Mouse (Mus musculus): ENCODE data around the gene Eif3c. TPM values are rescaled to one million over a fixed set of nuclear protein-coding genes. Genes with fewer than 3 reads are reported as not detected.

Gene Eif3c
- polyA plus RNA-seq, 1 experiment from 2014 or later, result 186 TPM

GRCm38 (mm10) chr7:126503273-126503878 is 62.8 kb downstream of the Eif3c start, which contains the start of gene Atxn2l:
Gene Atxn2l, minus strand, starts transcription at chr7:126503437.
- Histone ChIP-seq H3K36me3 (replicated peaks) (peaks cover 25% of the 10 kb centered on the region), H3K9ac (peak within 1 kb of the TSS; percentile 100), H3K4me2 (peak within 1 kb of the TSS; percentile 75), H3K27me3 (replicated peaks) (no peaks in the 10 kb centered on the region), H3K4me1 (peaks cover 21% of the 10 kb centered on the region), H3K9me3 (no peaks in the 10 kb centered on the region), H3K4me3 (peak within 1 kb of the TSS; percentile 100), H3K27ac (peak within 1 kb of the TSS; percentile 100)
- peak; percentile 86 for ATAC-seq (replicated peaks)
- WGBS, result 1% methylated on average over 69 of the region's 72 CpGs

- H3K27me3 ChIP-seq (replicated peaks), result no peaks in the 10 kb centered on the region
- peaks cover 31% of the 10 kb centered on the region for H3K36me3 ChIP-seq (replicated peaks)
- H3K27ac ChIP-seq, result peak overlapping the region; percentile 100
- no peak; the same call in 1 of the 2 replicates for ATAC-seq (replicated peaks)
- H3K4me1 ChIP-seq, result peaks cover 21% of the 10 kb centered on the region
- H3K4me3 ChIP-seq, result peak overlapping the region; percentile 100
- H3K9ac ChIP-seq, result peak overlapping the region; percentile 100
- peak overlapping the region; percentile 75 for H3K4me2 ChIP-seq
- under 1% methylated on average over 40 of the region's 40 CpGs for whole genome bisulfite sequencing
- H3K9me3 ChIP-seq, result no peaks in the 10 kb centered on the region
These were observed 63.5 kb downstream of the Eif3c start for GRCm38 (mm10) chr7:126502751-126503150.

GRCm38 (mm10) chr7:126502023-126502741 is 64.0 kb downstream of the Eif3c start:
- Histone ChIP-seq H3K4me1 (peaks cover 21% of the 10 kb centered on the region), H3K36me3 (replicated peaks) (peaks cover 37% of the 10 kb centered on the region), H3K27me3 (replicated peaks) (no peaks in the 10 kb centered on the region), H3K9ac (peak overlapping the region; percentile 100), H3K9me3 (no peaks in the 10 kb centered on the region), H3K4me2 (peak overlapping the region; percentile 75), H3K27ac (peak overlapping the region; percentile 100), H3K4me3 (peak overlapping the region; percentile 100)
- under 1% methylated on average over 55 of the region's 57 CpGs for WGBS
- peak; percentile 87 for ATAC-seq (replicated peaks)

GRCm38 (mm10) chr7:126501684-126502022 is 64.6 kb downstream of the Eif3c start:
- Histone ChIP-seq H3K27me3 (replicated peaks) (no peaks in the 10 kb centered on the region), H3K9me3 (no peaks in the 10 kb centered on the region), H3K4me1 (peaks cover 21% of the 10 kb centered on the region), H3K27ac (peak overlapping the region; percentile 100), H3K4me3 (peak overlapping the region; percentile 100), H3K36me3 (replicated peaks) (peaks cover 42% of the 10 kb centered on the region), H3K4me2 (peak overlapping the region; percentile 75), H3K9ac (peak overlapping the region; percentile 100)
- ATAC-seq (replicated peaks), result peak; percentile 7; the same call in 1 of the 2 replicates
- WGBS, result 2% methylated on average over 9 of the region's 9 CpGs

- H3K9me3 ChIP-seq, result no peaks in the 10 kb centered on the region
- H3K36me3 ChIP-seq (replicated peaks), result peaks cover 64% of the 10 kb centered on the region
- ATAC-seq (replicated peaks), result no peak
- H3K4me2 ChIP-seq, result no peak overlapping the region
- WGBS, result 95% methylated on average over 7 of the region's 7 CpGs
- H3K4me3 ChIP-seq, result no peak overlapping the region
- H3K9ac ChIP-seq, result no peak overlapping the region
- no peaks in the 10 kb centered on the region for H3K27me3 ChIP-seq (replicated peaks)
- peaks cover 21% of the 10 kb centered on the region for H3K4me1 ChIP-seq
- H3K27ac ChIP-seq, result no peak overlapping the region
These were observed 66.8 kb downstream of the Eif3c start for GRCm38 (mm10) chr7:126499416-126499815.

GRCm38 (mm10) chr7:126497966-126498365 is 68.2 kb downstream of the Eif3c start:
- Histone ChIP-seq H3K36me3 (replicated peaks) (peaks cover 79% of the 10 kb centered on the region), H3K27me3 (replicated peaks) (no peaks in the 10 kb centered on the region), H3K4me1 (peaks cover 16% of the 10 kb centered on the region), H3K9me3 (no peaks in the 10 kb centered on the region), H3K4me3 (no peak overlapping the region), H3K27ac (no peak overlapping the region), H3K4me2 (no peak overlapping the region), H3K9ac (no peak overlapping the region)
- no peak for ATAC-seq (replicated peaks)
- WGBS, result 92% methylated on average over 12 of the region's 12 CpGs

- Histone ChIP-seq H3K36me3 (replicated peaks) (peaks cover 93% of the 10 kb centered on the region), H3K4me3 (no peak overlapping the region), H3K27me3 (replicated peaks) (no peaks in the 10 kb centered on the region), H3K9me3 (no peaks in the 10 kb centered on the region), H3K4me1 (peaks cover 14% of the 10 kb centered on the region), H3K4me2 (no peak overlapping the region), H3K9ac (no peak overlapping the region), H3K27ac (no peak overlapping the region)
- no peak for ATAC-seq (replicated peaks)
- 91% methylated on average over 5 of the region's 5 CpGs for WGBS
These were observed 69.7 kb downstream of the Eif3c start for GRCm38 (mm10) chr7:126496475-126496874.

Small RNAs within 50 kb of the gene (microRNA-seq; reads per million reads assigned to microRNA genes)
- gene Mir7059, result 1.1 reads per million

Other genes with a start within 250 kb of the Eif3c start
- 1.1 and 1.4 TPM in 2 replicates for gene Lat, start 196.8 kb downstream of the Eif3c start, polyA plus RNA-seq (2015; fragmentation: Nextera tagmentation; extraction: Ambion mirVana)
- 95.4 and 96.0 TPM in 2 replicates for gene Spns1, start 189.0 kb downstream of the Eif3c start, polyA plus RNA-seq (2015; fragmentation: Nextera tagmentation; extraction: Ambion mirVana)
- 2.2 and 2.6 TPM in 2 replicates for gene Nfatc2ip, start 169.7 kb downstream of the Eif3c start, polyA plus RNA-seq (2015; fragmentation: Nextera tagmentation; extraction: Ambion mirVana)
- gene Cd19, start 151.5 kb downstream of the Eif3c start, polyA plus RNA-seq (2015; fragmentation: Nextera tagmentation; extraction: Ambion mirVana), result 0.31 TPM in 1 of 2 replicates, not detected in the other
- 26.0 and 28.7 TPM in 2 replicates for gene Rabep2, start 137.7 kb downstream of the Eif3c start, polyA plus RNA-seq (2015; fragmentation: Nextera tagmentation; extraction: Ambion mirVana)
- 0.34 and 0.58 TPM in 2 replicates for gene Atp2a1, start 103.3 kb downstream of the Eif3c start, polyA plus RNA-seq (2015; fragmentation: Nextera tagmentation; extraction: Ambion mirVana)
- 84.3 and 87.0 TPM in 2 replicates for gene Sh2b1, start 91.0 kb downstream of the Eif3c start, polyA plus RNA-seq (2015; fragmentation: Nextera tagmentation; extraction: Ambion mirVana)
- 133 and 137 TPM in 2 replicates for gene Tufm, start 79.0 kb downstream of the Eif3c start, polyA plus RNA-seq (2015; fragmentation: Nextera tagmentation; extraction: Ambion mirVana)
- 75.9 and 83.6 TPM in 2 replicates for gene Atxn2l, start 63.0 kb downstream of the Eif3c start, polyA plus RNA-seq (2015; fragmentation: Nextera tagmentation; extraction: Ambion mirVana)
- gene Apobr, start 18.5 kb upstream of the Eif3c start, polyA plus RNA-seq (2015; fragmentation: Nextera tagmentation; extraction: Ambion mirVana), result 0.32 and 0.38 TPM in 2 replicates
- gene Cln3, start 19.4 kb upstream of the Eif3c start, polyA plus RNA-seq (2015; fragmentation: Nextera tagmentation; extraction: Ambion mirVana), result 34.1 and 35.6 TPM in 2 replicates
- gene Il27, start 28.5 kb upstream of the Eif3c start, polyA plus RNA-seq (2015; fragmentation: Nextera tagmentation; extraction: Ambion mirVana), result not detected in 2 replicates
- 11.5 and 13.0 TPM in 2 replicates for gene Nupr1, start 64.5 kb upstream of the Eif3c start, polyA plus RNA-seq (2015; fragmentation: Nextera tagmentation; extraction: Ambion mirVana)
- gene Sgf29, start 82.9 kb upstream of the Eif3c start, polyA plus RNA-seq (2015; fragmentation: Nextera tagmentation; extraction: Ambion mirVana), result 62.3 and 72.4 TPM in 2 replicates
- 8.3 and 8.9 TPM in 2 replicates for gene Sult1a1, start 110.0 kb upstream of the Eif3c start, polyA plus RNA-seq (2015; fragmentation: Nextera tagmentation; extraction: Ambion mirVana)
- gene Bola2, start 129.0 kb upstream of the Eif3c start, polyA plus RNA-seq (2015; fragmentation: Nextera tagmentation; extraction: Ambion mirVana), result 116 and 126 TPM in 2 replicates
- gene Slx1b, start 129.4 kb upstream of the Eif3c start, polyA plus RNA-seq (2015; fragmentation: Nextera tagmentation; extraction: Ambion mirVana), result 18.3 and 20.9 TPM in 2 replicates
- 119 and 127 TPM in 2 replicates for gene Coro1a, start 141.4 kb upstream of the Eif3c start, polyA plus RNA-seq (2015; fragmentation: Nextera tagmentation; extraction: Ambion mirVana)
- gene Mapk3, start 193.2 kb upstream of the Eif3c start, polyA plus RNA-seq (2015; fragmentation: Nextera tagmentation; extraction: Ambion mirVana), result 110 and 111 TPM in 2 replicates
- 2.2 and 2.3 TPM in 2 replicates for gene Gdpd3, start 199.9 kb upstream of the Eif3c start, polyA plus RNA-seq (2015; fragmentation: Nextera tagmentation; extraction: Ambion mirVana)
- gene Ypel3, start 210.5 kb upstream of the Eif3c start, polyA plus RNA-seq (2015; fragmentation: Nextera tagmentation; extraction: Ambion mirVana), result 201 and 224 TPM in 2 replicates
- 0.37 and 0.57 TPM in 2 replicates for gene Tbx6, start 215.1 kb upstream of the Eif3c start, polyA plus RNA-seq (2015; fragmentation: Nextera tagmentation; extraction: Ambion mirVana)
- 191 and 192 TPM in 2 replicates for gene Ppp4c, start 226.1 kb upstream of the Eif3c start, polyA plus RNA-seq (2015; fragmentation: Nextera tagmentation; extraction: Ambion mirVana)
- 60.4 and 65.4 TPM in 2 replicates for gene Fam57b, start 231.3 kb upstream of the Eif3c start, polyA plus RNA-seq (2015; fragmentation: Nextera tagmentation; extraction: Ambion mirVana)